In the genomic region with DNA sequence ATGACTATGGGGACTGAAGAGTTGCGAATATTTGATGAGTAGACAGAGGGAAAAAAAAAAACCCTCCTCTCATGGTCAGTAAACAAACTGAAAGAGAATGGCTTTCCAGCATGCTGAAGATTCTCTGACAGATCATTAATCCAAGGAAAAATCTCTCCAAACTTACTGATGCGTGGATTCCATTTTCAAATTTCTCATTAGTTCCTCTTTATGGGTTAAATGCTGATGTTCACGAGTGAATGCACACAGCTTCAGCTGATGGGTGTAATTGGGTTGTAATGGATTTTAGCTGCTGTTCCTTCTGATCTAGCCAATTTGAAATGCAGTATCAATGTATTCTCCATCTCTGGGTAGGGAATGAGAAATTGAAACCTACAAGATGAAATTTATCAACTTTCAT, we compare ENCODE assay signal across 14 mouse cellular contexts.
"Had no signal": no experiment of that assay in that cellular context is flagged by ENCODE, and none has a peak within 500 bp of the region (broad histone marks: within the 10 kb centered on the region; RNA-seq: fewer than 3 reads in every experiment).

No protein-coding gene starts in this region.

- H3K4me1 ChIP-seq: limb, embryonic 10.5 days; liver, embryonic 15.5 days; midbrain, embryonic 10.5 days; neural tube, embryonic 12.5 days had no signal

- H3K9me3 ChIP-seq: limb, embryonic 10.5 days; liver, embryonic 15.5 days; midbrain, embryonic 10.5 days; neural tube, embryonic 12.5 days had no signal

- H3K27me3 ChIP-seq: liver, embryonic 15.5 days; neural tube, embryonic 12.5 days had no signal

- H3K9ac ChIP-seq: liver, embryonic 15.5 days; lung, embryonic 14.5 days; neural tube, embryonic 12.5 days had no signal

- H3K36me3 ChIP-seq: limb, embryonic 10.5 days; liver, embryonic 15.5 days; midbrain, embryonic 10.5 days; neural tube, embryonic 12.5 days had no signal

- H3K4me2 ChIP-seq: liver, embryonic 11.5 days; liver, embryonic 15.5 days; lung, embryonic 14.5 days; neural tube, embryonic 12.5 days had no signal

- DNase-seq: kidney, adult 11 months; kidney, adult 9 months; kidney, postnatal 10 days; lung, embryonic 14.5 days; lung, postnatal 10 days; lung, postnatal 4 days had no signal

- H3K4me3 ChIP-seq: left cerebral cortex, adult 2 months; limb, embryonic 10.5 days; liver, embryonic 15.5 days; midbrain, embryonic 10.5 days; myocyte; neural tube, embryonic 12.5 days had no signal

- H3K27ac ChIP-seq: left cerebral cortex, adult 2 months; limb, embryonic 10.5 days; liver, embryonic 15.5 days; midbrain, embryonic 10.5 days; neural tube, embryonic 12.5 days; stomach, postnatal 0 days had no signal
